Mouse (Mus musculus): Measurements from ENCODE around the gene Snrnp70. TPM values are rescaled to one million over a fixed set of nuclear protein-coding genes. Genes with fewer than 3 reads are reported as not detected.

Gene Snrnp70
- polyA plus RNA-seq, 1 experiment from 2014 or later: 148 TPM

- TF ChIP-seq CTCF (IDR thresholded peaks at IDR 0.05; ENCODE audit: low read depth): peak; percentile 94
- DNase-seq (ENCODE audit: low spot score) (peak; percentile 96), ATAC-seq (replicated peaks; ENCODE audit: low FRiP score, low read depth) (peak; percentile 57)
- Histone ChIP-seq H3K27ac (0 out of 2 replicates have a peak overlapping the region, but pooled peaks have one; percentile 2), H3K36me3 (ENCODE audit: insufficient read depth, low read length) (no peaks in the 10 kb centered on the region), H3K9me3 (replicated peaks; ENCODE audit: low read length) (no peaks in the 10 kb centered on the region), H3K4me1 (replicated peaks; ENCODE audit: insufficient read depth, low read length) (peaks cover 25% of the 10 kb centered on the region), H3K27me3 (ENCODE audit: insufficient read depth, low read length) (no peaks in the 10 kb centered on the region), H3K9ac (ENCODE audit: low read depth, low read length) (no peak overlapping the region), H3K4me3 (replicated peaks; ENCODE audit: low read depth, low read length) (no peak overlapping the region; the same call in 1 of the 2 replicates), H3K4me2 (ENCODE audit: low read length) (peak overlapping the region; percentile 71)
- WGBS: 2% methylated on average over 8 of the region's 8 CpGs
These were observed 54.2 kb downstream of the Snrnp70 start for GRCm38 (mm10) chr7:45341303-45341702.

GRCm38 (mm10) chr7:45340669-45341068 lies 54.9 kb downstream of the Snrnp70 start:
- DNase-seq (ENCODE audit: low spot score) (peak; percentile 83), ATAC-seq (replicated peaks; ENCODE audit: low FRiP score, low read depth) (no peak)
- 0 out of 2 replicates have a peak overlapping the region, but pooled peaks have one; percentile 36 for H3K9ac ChIP-seq (ENCODE audit: low read depth, low read length)
- no peaks in the 10 kb centered on the region for H3K36me3 ChIP-seq (ENCODE audit: insufficient read depth, low read length)
- H3K9me3 ChIP-seq (replicated peaks; ENCODE audit: low read length): no peaks in the 10 kb centered on the region
- peak overlapping the region; percentile 35 for H3K4me3 ChIP-seq (replicated peaks; ENCODE audit: low read depth, low read length)
- peaks cover 25% of the 10 kb centered on the region for H3K4me1 ChIP-seq (replicated peaks; ENCODE audit: insufficient read depth, low read length)
- peak overlapping the region; percentile 71 for H3K4me2 ChIP-seq (ENCODE audit: low read length)
- no peak for TF ChIP-seq CTCF (IDR thresholded peaks at IDR 0.05; ENCODE audit: low read depth)
- no peaks in the 10 kb centered on the region for H3K27me3 ChIP-seq (ENCODE audit: insufficient read depth, low read length)
- H3K27ac ChIP-seq: peak overlapping the region; percentile 31; the same call in 1 of the 2 replicates
- WGBS: under 1% methylated on average over 11 of the region's 11 CpGs

- 2% methylated on average over 11 of the region's 11 CpGs for WGBS
- Histone ChIP-seq H3K27me3 (ENCODE audit: insufficient read depth, low read length) (no peaks in the 10 kb centered on the region), H3K9ac (ENCODE audit: low read depth, low read length) (peak overlapping the region; percentile 36), H3K4me2 (ENCODE audit: low read length) (peak overlapping the region; percentile 71), H3K4me3 (replicated peaks; ENCODE audit: low read depth, low read length) (peak overlapping the region; percentile 35), H3K9me3 (replicated peaks; ENCODE audit: low read length) (no peaks in the 10 kb centered on the region), H3K36me3 (ENCODE audit: insufficient read depth, low read length) (no peaks in the 10 kb centered on the region), H3K4me1 (replicated peaks; ENCODE audit: insufficient read depth, low read length) (peaks cover 25% of the 10 kb centered on the region), H3K27ac (peak overlapping the region; percentile 31; the same call in 1 of the 2 replicates)
- ATAC-seq (replicated peaks; ENCODE audit: low FRiP score, low read depth): no peak
- DNase-seq (ENCODE audit: low spot score): no peak
- TF ChIP-seq CTCF (IDR thresholded peaks at IDR 0.05; ENCODE audit: low read depth): no peak
These were observed 55.5 kb downstream of the Snrnp70 start for GRCm38 (mm10) chr7:45340066-45340442.

GRCm38 (mm10) chr7:45339410-45340065 lies 56.0 kb downstream of the Snrnp70 start:
- Histone ChIP-seq H3K4me3 (replicated peaks; ENCODE audit: low read depth, low read length) (peak overlapping the region; percentile 35), H3K9me3 (replicated peaks; ENCODE audit: low read length) (no peaks in the 10 kb centered on the region), H3K27ac (peak overlapping the region; percentile 56), H3K27me3 (ENCODE audit: insufficient read depth, low read length) (no peaks in the 10 kb centered on the region), H3K4me2 (ENCODE audit: low read length) (peak overlapping the region; percentile 71), H3K4me1 (replicated peaks; ENCODE audit: insufficient read depth, low read length) (peaks cover 29% of the 10 kb centered on the region), H3K36me3 (ENCODE audit: insufficient read depth, low read length) (no peaks in the 10 kb centered on the region), H3K9ac (ENCODE audit: low read depth, low read length) (peak overlapping the region; percentile 36)
- peak; percentile 55 for TF ChIP-seq CTCF (IDR thresholded peaks at IDR 0.05; ENCODE audit: low read depth)
- WGBS: under 1% methylated on average over 35 of the region's 39 CpGs
- peak; percentile 56 for ATAC-seq (replicated peaks; ENCODE audit: low FRiP score, low read depth)
- DNase-seq (ENCODE audit: low spot score): peak; percentile 91

GRCm38 (mm10) chr7:45338161-45338911 lies 57.2 kb downstream of the Snrnp70 start:
- peak; percentile 15 for ATAC-seq (replicated peaks; ENCODE audit: low FRiP score, low read depth)
- no peaks in the 10 kb centered on the region for H3K36me3 ChIP-seq (ENCODE audit: insufficient read depth, low read length)
- peak overlapping the region; percentile 35; the same call in 1 of the 2 replicates for H3K4me3 ChIP-seq (replicated peaks; ENCODE audit: low read depth, low read length)
- TF ChIP-seq CTCF (IDR thresholded peaks at IDR 0.05; ENCODE audit: low read depth): no peak
- H3K27me3 ChIP-seq (ENCODE audit: insufficient read depth, low read length): no peaks in the 10 kb centered on the region
- peaks cover 29% of the 10 kb centered on the region for H3K4me1 ChIP-seq (replicated peaks; ENCODE audit: insufficient read depth, low read length)
- peak overlapping the region; percentile 36; the same call in 1 of the 2 replicates for H3K9ac ChIP-seq (ENCODE audit: low read depth, low read length)
- peak; percentile 73 for DNase-seq (ENCODE audit: low spot score)
- H3K27ac ChIP-seq: peak overlapping the region; percentile 56; the same call in 1 of the 2 replicates
- H3K4me2 ChIP-seq (ENCODE audit: low read length): peak overlapping the region; percentile 71
- WGBS: 3% methylated on average over 14 of the region's 14 CpGs
- no peaks in the 10 kb centered on the region for H3K9me3 ChIP-seq (replicated peaks; ENCODE audit: low read length)

- Histone ChIP-seq H3K27me3 (ENCODE audit: insufficient read depth, low read length) (no peaks in the 10 kb centered on the region), H3K9me3 (replicated peaks; ENCODE audit: low read length) (no peaks in the 10 kb centered on the region), H3K4me1 (replicated peaks; ENCODE audit: insufficient read depth, low read length) (peaks cover 31% of the 10 kb centered on the region), H3K27ac (no peak overlapping the region), H3K36me3 (ENCODE audit: insufficient read depth, low read length) (no peaks in the 10 kb centered on the region), H3K4me2 (ENCODE audit: low read length) (no peak overlapping the region), H3K4me3 (replicated peaks; ENCODE audit: low read depth, low read length) (no peak overlapping the region), H3K9ac (ENCODE audit: low read depth, low read length) (no peak overlapping the region)
- TF ChIP-seq CTCF (IDR thresholded peaks at IDR 0.05; ENCODE audit: low read depth): no peak
- 15% methylated on average over 4 of the region's 4 CpGs for WGBS
- DNase-seq (ENCODE audit: low spot score) (no peak), ATAC-seq (replicated peaks; ENCODE audit: low FRiP score, low read depth) (no peak)
These were observed 58.1 kb downstream of the Snrnp70 start for GRCm38 (mm10) chr7:45337469-45337868.

Data from kidney, postnatal 0 days (tissue).